Mouse (Mus musculus): ENCODE measurements around the gene Exo1.

DNA sequence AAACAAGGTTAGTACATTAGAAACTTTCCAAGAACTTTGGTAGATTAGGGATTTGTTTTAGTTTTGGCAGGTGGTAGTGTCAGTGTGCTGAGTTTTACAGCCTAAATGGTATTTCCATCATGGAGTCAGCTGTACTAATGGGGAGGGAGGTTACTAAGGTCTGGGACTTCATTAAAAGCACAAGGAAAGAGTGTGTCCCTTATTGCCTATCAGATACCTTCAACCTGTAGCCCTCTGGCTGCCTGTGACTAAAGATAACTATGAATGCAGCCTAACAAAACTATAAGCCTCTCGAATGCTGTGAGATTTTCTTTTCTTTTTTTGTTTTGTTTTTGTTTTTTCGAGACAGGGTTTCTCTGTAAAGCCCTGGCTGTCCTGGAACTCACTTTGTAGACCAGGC is 30.8 kb downstream of the Exo1 start:
- no peak for TF ChIP-seq CTCF (IDR thresholded peaks at IDR 0.05; ENCODE audit: low read depth)
- no peak for TF ChIP-seq EP300 (IDR thresholded peaks at IDR 0.05; ENCODE audit: low read depth)
